Mouse (Mus musculus): ENCODE results near the gene Thap3.
A peak's percentile ranks its signal among the peaks of the same experiment; 100 is the strongest.

The Thap3 gene

GRCm38 (mm10) chr4:151985886-151986285 lies 2.9 kb downstream of the Thap3 start:
- no peak for DNase-seq (ENCODE audit: low spot score in 2 of 2)

DNA sequence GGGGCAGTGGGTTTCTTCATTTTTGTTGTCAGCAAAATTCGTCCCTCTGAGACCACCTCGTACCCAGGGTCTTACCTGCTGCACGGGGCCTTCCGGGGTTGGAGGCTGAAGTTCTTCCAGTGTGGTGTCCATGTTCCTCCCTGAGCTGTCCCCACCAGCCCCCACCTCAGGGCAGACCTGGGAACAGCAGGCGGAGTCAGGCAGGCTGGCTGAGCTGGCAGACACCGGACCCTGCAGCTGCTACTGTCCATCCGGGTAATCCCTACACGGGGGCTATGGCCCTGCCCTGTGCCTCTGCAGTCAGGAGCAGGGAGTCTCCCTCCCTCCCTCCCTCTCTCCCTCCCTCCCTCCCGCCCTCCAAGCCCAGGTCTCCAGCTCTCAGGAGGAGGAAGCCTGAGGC lies 5.2 kb downstream of the Thap3 start:
- DNase-seq (ENCODE audit: low spot score in 2 of 2), result no peak

DNA sequence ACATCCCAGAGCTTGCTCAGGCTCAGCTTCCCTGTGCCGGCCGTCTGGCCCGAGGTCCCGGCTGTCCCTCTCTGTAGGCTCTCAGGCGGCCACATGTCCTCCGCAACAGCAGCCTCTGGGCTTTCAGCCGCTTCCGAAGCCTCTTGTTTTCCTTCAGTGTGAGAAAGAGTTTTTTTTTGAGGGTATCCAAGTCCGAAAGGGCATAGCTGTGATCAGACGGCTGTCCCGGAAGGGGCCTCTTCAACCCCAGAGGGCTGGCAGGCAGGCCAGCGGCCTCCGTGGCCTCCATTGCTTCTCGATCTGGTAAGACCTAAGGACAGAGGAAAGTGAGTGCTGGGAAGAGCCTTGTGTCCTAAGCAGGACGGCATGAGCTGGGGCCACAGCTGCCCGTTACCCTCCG lies 5.8 kb downstream of the Thap3 start:
- no peak for DNase-seq (ENCODE audit: low spot score in 2 of 2)

DNA sequence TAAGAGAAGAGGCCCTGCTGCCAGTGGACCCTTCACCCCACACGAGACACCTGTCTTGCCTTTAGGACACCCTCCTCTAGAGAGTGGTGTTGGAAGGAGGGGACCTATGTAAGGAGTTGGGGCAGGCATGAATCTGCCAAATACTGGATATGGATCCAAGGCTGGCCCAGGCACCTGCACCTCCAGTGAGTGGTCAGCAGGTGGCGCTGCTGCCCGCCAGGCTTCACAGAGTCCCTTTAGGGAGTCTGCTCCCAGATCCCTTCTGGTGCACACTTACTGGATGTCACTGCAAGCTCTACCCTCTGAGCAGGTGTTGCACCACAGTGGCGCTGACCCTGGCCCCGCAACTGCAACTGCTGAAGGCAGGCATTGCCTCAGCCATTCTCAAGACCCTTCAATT lies 7.4 kb downstream of the Thap3 start:
- DNase-seq (ENCODE audit: low spot score in 2 of 2), result peak; percentile 56 to 65

GRCm38 (mm10) chr4:151980699-151981098 lies 8.1 kb downstream of the Thap3 start:
- no peak for DNase-seq (ENCODE audit: low spot score in 2 of 2)

DNA sequence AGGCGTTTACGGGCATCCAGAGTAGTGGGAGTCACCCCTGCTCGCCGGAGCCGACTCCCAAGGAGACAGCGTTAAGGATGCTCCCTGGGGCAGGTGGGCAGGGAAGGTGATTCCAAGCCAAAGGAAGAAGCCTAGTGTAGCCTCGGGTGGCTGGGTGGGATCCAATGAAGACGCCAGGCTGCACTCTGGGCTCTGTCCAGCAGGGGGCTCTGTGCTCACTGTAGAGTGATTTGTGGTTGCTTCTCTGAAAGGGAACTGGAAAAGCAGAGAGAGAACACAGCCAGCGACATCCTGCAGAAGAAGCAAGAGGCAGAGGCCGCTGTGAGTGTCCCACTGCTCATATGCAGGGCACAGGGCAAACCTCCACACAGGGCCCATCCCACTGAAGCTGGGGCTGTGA lies 11.0 kb downstream of the Thap3 start:
- DNase-seq (ENCODE audit: low spot score in 2 of 2), result peak; percentile 77 to 83

GRCm38 (mm10) chr4:151975441-151975840 lies 13.4 kb downstream of the Thap3 start:
- peak in 1 of 2 experiments; percentile 42 for DNase-seq (ENCODE audit: low spot score in 2 of 2)

GRCm38 (mm10) chr4:151972221-151972967 lies 16.4 kb downstream of the Thap3 start:
- DNase-seq (ENCODE audit: low spot score in 2 of 2), result no peak

GRCm38 (mm10) chr4:151968204-151968921 lies 20.4 kb downstream of the Thap3 start:
- DNase-seq (ENCODE audit: low spot score in 2 of 2), result no peak

- peak; percentile 77 to 82 for DNase-seq (ENCODE audit: low spot score in 2 of 2)
Measured at GRCm38 (mm10) chr4:151962817-151963216, 26.0 kb downstream of the Thap3 start.

- DNase-seq (ENCODE audit: low spot score in 2 of 2), result peak; percentile 57 to 74
Measured at GRCm38 (mm10) chr4:151960513-151960854, 28.3 kb downstream of the Thap3 start.

DNA sequence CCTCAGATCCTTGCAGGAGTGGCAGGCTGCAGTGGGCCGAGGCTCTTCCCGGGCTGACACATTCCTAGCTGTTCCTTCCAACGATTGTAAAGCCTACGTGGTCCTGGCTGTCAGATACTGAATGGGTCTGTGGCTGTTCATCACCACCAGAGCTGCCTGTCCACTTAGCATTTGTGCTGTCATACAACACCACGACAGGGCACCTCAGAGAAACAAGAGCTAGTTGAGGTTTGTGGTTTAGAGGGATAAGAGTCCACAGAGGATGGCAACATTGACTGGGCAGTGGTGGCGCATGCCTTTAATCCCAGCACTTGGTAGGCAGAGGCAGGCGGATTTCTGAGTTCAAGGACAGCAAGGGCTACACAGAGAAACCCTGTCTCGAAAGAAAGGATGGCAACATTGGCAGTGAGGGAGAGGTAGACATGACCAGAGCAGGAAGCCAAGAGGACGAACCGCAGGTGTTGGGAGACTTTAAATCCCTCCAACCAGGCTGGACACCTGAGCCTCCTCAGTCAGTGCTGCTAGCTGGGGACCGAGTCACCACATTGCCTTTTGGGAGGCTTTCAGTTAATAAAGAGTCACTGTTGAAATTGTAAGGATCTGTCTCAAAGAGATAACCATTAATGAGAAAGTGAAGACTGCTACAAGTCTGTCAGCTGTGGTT lies 28.8 kb downstream of the Thap3 start:
- DNase-seq (ENCODE audit: low spot score in 2 of 2), result no peak

- no peak for DNase-seq (ENCODE audit: low spot score in 2 of 2)
Measured at GRCm38 (mm10) chr4:151957584-151958315, 31.0 kb downstream of the Thap3 start.

DNA sequence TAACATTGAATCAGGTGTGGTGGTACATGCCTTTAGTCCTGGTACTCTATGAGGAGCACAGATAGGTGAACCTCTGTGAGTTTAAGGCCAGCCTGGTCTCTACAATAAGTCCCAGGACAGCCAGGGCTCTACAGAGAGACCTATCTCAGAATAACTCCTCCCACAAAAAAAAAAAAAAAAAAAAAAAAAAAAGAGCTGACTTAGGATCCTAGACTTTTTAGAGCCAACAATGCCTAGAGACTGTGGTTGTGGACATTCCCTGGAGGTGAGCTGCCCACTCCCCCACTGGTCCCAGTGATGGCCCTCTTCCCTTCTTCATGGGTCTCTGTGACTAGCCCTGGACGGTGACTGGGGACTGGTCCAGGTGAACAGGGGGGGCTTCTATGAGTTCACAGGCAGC lies 33.0 kb downstream of the Thap3 start:
- DNase-seq (ENCODE audit: low spot score in 2 of 2), result no peak

- DNase-seq (ENCODE audit: low spot score in 2 of 2), result no peak
Measured at GRCm38 (mm10) chr4:151953209-151953608, 35.6 kb downstream of the Thap3 start.

- DNase-seq (ENCODE audit: low spot score in 2 of 2), result no peak
Measured at GRCm38 (mm10) chr4:151948497-151949471, 40.0 kb downstream of the Thap3 start.

GRCm38 (mm10) chr4:151946211-151946610 lies 42.6 kb downstream of the Thap3 start:
- DNase-seq (ENCODE audit: low spot score in 2 of 2), result no peak

GRCm38 (mm10) chr4:151938089-151938488 lies 50.7 kb downstream of the Thap3 start:
- no peak for DNase-seq (ENCODE audit: low spot score in 2 of 2)

DNA sequence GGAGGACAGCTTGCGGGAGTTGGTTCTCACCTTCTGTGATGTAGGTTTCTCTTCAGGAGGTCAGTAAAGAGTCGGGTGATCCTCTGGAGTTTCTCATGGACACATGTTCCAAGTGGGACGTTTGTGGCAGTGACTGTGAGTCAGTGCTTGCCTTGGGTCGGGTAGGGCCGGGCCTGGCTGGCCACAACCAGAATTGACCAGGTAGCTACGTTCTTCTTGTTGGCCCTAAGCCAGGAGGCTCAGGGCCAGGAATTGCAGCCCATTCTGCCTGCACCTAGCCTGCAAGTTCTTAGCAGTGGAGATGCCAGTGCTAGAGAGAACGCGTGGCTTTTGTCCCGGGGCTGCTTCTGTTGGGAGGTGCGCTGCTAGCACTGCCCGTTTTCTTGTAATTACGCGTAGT lies 51.4 kb downstream of the Thap3 start:
- DNase-seq (ENCODE audit: low spot score in 2 of 2), result no peak

- DNase-seq (ENCODE audit: low spot score in 2 of 2), result no peak
Measured at GRCm38 (mm10) chr4:151934215-151934572, 54.6 kb downstream of the Thap3 start.
